Mouse (Mus musculus): ENCODE data around the gene Nfatc2ip.

The Nfatc2ip gene

GRCm38 (mm10) chr7:126355847-126356597 lies 40.5 kb downstream of the Nfatc2ip start:
- DNase-seq (ENCODE audit: low spot score in 2 of 2): no peak

- DNase-seq (ENCODE audit: low spot score in 2 of 2): no peak
These were observed 41.6 kb downstream of the Nfatc2ip start for GRCm38 (mm10) chr7:126354738-126355614.

- DNase-seq (ENCODE audit: low spot score in 2 of 2): no peak
These were observed 42.6 kb downstream of the Nfatc2ip start for GRCm38 (mm10) chr7:126353994-126354365.

GRCm38 (mm10) chr7:126353251-126353993 lies 43.1 kb downstream of the Nfatc2ip start:
- DNase-seq (ENCODE audit: low spot score in 2 of 2): no peak

GRCm38 (mm10) chr7:126351419-126351951 lies 45.1 kb downstream of the Nfatc2ip start:
- no peak for DNase-seq (ENCODE audit: low spot score in 2 of 2)

- no peak for DNase-seq (ENCODE audit: low spot score in 2 of 2)
These were observed 45.7 kb downstream of the Nfatc2ip start for GRCm38 (mm10) chr7:126350748-126351418.

- DNase-seq (ENCODE audit: low spot score in 2 of 2): no peak
These were observed 48.2 kb downstream of the Nfatc2ip start for GRCm38 (mm10) chr7:126348293-126348692.

GRCm38 (mm10) chr7:126347098-126347497 lies 49.4 kb downstream of the Nfatc2ip start:
- no peak for DNase-seq (ENCODE audit: low spot score in 2 of 2)

- no peak for DNase-seq (ENCODE audit: low spot score in 2 of 2)
These were observed 50.6 kb downstream of the Nfatc2ip start for GRCm38 (mm10) chr7:126345969-126346368.

GRCm38 (mm10) chr7:126345557-126345956 lies 51.0 kb downstream of the Nfatc2ip start:
- DNase-seq (ENCODE audit: low spot score in 2 of 2): no peak

GRCm38 (mm10) chr7:126340896-126341295 lies 55.6 kb downstream of the Nfatc2ip start:
- no peak for DNase-seq (ENCODE audit: low spot score in 2 of 2)

- DNase-seq (ENCODE audit: low spot score in 2 of 2): no peak
These were observed 56.3 kb downstream of the Nfatc2ip start for GRCm38 (mm10) chr7:126340206-126340618.

- DNase-seq (ENCODE audit: low spot score in 2 of 2): no peak
These were observed 57.0 kb downstream of the Nfatc2ip start for GRCm38 (mm10) chr7:126339521-126339971.

- no peak for DNase-seq (ENCODE audit: low spot score in 2 of 2)
These were observed 57.6 kb downstream of the Nfatc2ip start for GRCm38 (mm10) chr7:126338906-126339305.

GRCm38 (mm10) chr7:126335556-126335955 lies 61.0 kb downstream of the Nfatc2ip start:
- no peak for DNase-seq (ENCODE audit: low spot score in 2 of 2)

All from spleen, postnatal 4 days (tissue).